Mouse (Mus musculus) lung, postnatal 10 days (tissue): Measurements from ENCODE around the gene Olfr371.
A peak's percentile ranks its signal among the peaks of the same experiment; 100 is the strongest.

Source experiments
- DNase-seq: peaks from one replicate; pipeline ENCODE4 v3.0.0; 2021

The Olfr371 gene

GRCm38 (mm10) chr8:85225688-85226087 lies at the start of gene Olfr371:
TSS of gene Olfr371 (plus strand) at chr8:85225988.
- DNase-seq, result no peak

DNA sequence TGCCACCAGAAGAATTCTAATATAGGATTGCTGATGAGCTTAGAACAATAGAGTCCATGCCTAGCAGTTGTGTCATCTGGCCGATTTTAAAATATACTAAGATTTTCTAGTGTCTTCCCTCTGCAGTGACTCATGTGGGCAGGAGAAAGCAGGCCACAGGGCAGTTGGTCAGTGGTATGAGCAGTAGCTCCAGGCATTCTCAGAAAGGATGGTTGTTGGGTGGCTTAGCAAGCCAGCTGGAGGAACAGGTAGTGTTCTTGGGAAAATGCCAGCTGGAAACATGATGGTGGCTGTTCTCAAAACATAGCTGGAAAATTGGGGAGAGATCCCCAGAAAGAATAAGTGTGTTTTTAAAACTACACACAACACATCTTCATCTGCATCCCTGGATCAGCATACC lies 33.4 kb upstream of the Olfr371 start:
- DNase-seq, result no peak

GRCm38 (mm10) chr8:85220220-85220619 lies 5.6 kb upstream of the Olfr371 start:
- DNase-seq, result no peak

DNA sequence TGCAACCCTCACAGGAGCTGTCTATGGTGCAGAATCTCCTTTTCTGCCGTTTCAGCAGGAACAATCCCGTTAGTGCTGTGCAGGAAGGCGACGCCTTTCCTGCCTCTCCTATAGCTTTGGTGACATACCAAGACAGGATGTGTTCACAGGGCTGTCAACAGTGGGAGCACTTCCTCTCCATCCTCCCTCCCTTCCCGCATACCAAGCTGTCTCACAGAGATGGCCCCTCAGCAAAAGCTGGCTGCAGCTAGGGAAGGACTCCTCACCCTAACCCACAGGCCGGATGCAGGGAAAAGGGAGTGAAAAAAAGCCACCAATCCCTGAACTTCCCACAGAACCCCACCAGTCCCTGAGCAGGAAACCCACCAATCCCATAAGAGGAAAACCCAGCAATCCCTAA lies 4.8 kb upstream of the Olfr371 start:
- DNase-seq, result peak; percentile 59

GRCm38 (mm10) chr8:85227297-85227696 lies 1.5 kb downstream of the Olfr371 start:
- no peak for DNase-seq
